Mouse (Mus musculus): ENCODE data around the gene Carm1. TPM values are rescaled to one million over a fixed set of nuclear protein-coding genes. Genes with fewer than 3 reads are reported as not detected.

Gene Carm1
- polyA plus RNA-seq, 1 experiment = 47.7 TPM

- 1% methylated on average over 40 of the region's 45 CpGs for WGBS
- H3K27me3 ChIP-seq (replicated peaks; ENCODE audit: control insufficient read depth, insufficient read depth, low read length) = no peaks in the 10 kb centered on the region
Observed at GRCm38 (mm10) chr9:21615617-21616231, 69.0 kb downstream of the Carm1 start, which contains the start of gene Smarca4. TSS of gene Smarca4 (plus strand) at chr9:21616169.

DNA sequence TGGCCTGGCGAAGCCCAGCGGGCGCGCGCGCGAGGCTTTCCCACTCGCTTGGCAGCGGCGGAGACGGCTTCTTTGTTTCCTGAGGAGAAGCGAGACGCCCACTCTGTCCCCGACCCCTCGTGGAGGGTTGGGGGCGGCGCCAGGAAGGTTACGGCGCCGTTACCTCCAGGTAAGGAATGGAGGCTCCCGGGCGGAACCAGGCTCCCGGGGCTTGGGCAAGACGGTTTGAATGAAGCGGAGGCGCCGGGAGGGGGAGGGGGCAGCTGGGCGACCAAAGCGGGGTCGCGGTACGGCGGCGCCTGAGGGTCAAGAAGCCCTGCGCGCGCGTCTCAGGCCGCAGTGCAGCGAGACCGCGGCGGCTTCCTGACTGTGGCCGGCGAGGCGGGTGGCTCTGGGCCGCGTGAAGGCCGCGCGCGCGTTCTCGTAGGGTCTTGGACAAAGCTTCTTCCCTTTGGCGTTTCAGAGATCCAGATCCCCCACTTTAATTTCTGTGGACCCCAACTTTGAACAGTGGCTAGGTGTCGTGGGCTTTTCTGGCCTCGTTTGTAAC, 69.6 kb downstream of the Carm1 start:
- WGBS = under 1% methylated on average over 57 of the region's 57 CpGs
- H3K27ac ChIP-seq (ENCODE audit: insufficient read depth, low read depth, low read length) = peak overlapping the region; percentile 88
- H3K36me3 ChIP-seq (ENCODE audit: control insufficient read depth, insufficient read depth, low read length) = no peaks in the 10 kb centered on the region
- peaks cover 4% of the 10 kb centered on the region; the same call in 1 of the 2 replicates for H3K4me1 ChIP-seq (ENCODE audit: control insufficient read depth, insufficient read depth, low read length)
- TF ChIP-seq CTCF (conservative IDR thresholded peaks at IDR 0.05; ENCODE audit: insufficient read depth, insufficient read length, low read depth, low read length) (no peak), POLR2A (IDR thresholded peaks at IDR 0.05; ENCODE audit: low read depth, low read length) (peak; percentile 21)
- peak overlapping the region; percentile 94 for H3K4me3 ChIP-seq (ENCODE audit: insufficient read depth, low read depth, low read length)
- DNase-seq = peak; percentile 93
- no peaks in the 10 kb centered on the region for H3K27me3 ChIP-seq (replicated peaks; ENCODE audit: control insufficient read depth, insufficient read depth, low read length)

More at GRCm38 (mm10) chr9:21615617-21616231, 69.0 kb downstream of the Carm1 start, which contains the start of gene Smarca4:
- TF ChIP-seq CTCF (conservative IDR thresholded peaks at IDR 0.05; ENCODE audit: insufficient read depth, insufficient read length, low read depth, low read length) = no peak
- peak; percentile 73 for TF ChIP-seq POLR2A (IDR thresholded peaks at IDR 0.05; ENCODE audit: low read depth, low read length)
- Histone ChIP-seq H3K36me3 (ENCODE audit: control insufficient read depth, insufficient read depth, low read length) (no peaks in the 10 kb centered on the region), H3K27ac (ENCODE audit: insufficient read depth, low read depth, low read length) (peak within 1 kb of the TSS; percentile 88), H3K4me3 (ENCODE audit: insufficient read depth, low read depth, low read length) (peak within 1 kb of the TSS; percentile 95), H3K4me1 (ENCODE audit: control insufficient read depth, insufficient read depth, low read length) (peaks cover 4% of the 10 kb centered on the region; the same call in 1 of the 2 replicates)
- DNase-seq = peak; percentile 100

GRCm38 (mm10) chr9:21617066-21617465, 70.4 kb downstream of the Carm1 start:
- Histone ChIP-seq H3K4me3 (ENCODE audit: insufficient read depth, low read depth, low read length) (peak overlapping the region; percentile 94), H3K27ac (ENCODE audit: insufficient read depth, low read depth, low read length) (peak overlapping the region; percentile 47; the same call in 1 of the 2 replicates), H3K4me1 (ENCODE audit: control insufficient read depth, insufficient read depth, low read length) (peaks cover 4% of the 10 kb centered on the region; the same call in 1 of the 2 replicates), H3K36me3 (ENCODE audit: control insufficient read depth, insufficient read depth, low read length) (no peaks in the 10 kb centered on the region), H3K27me3 (replicated peaks; ENCODE audit: control insufficient read depth, insufficient read depth, low read length) (no peaks in the 10 kb centered on the region)
- TF ChIP-seq CTCF (conservative IDR thresholded peaks at IDR 0.05; ENCODE audit: insufficient read depth, insufficient read length, low read depth, low read length) (no peak), POLR2A (IDR thresholded peaks at IDR 0.05; ENCODE audit: low read depth, low read length) (no peak)
- WGBS = 1% methylated on average over 10 of the region's 10 CpGs
- peak; percentile 22 for DNase-seq

DNA sequence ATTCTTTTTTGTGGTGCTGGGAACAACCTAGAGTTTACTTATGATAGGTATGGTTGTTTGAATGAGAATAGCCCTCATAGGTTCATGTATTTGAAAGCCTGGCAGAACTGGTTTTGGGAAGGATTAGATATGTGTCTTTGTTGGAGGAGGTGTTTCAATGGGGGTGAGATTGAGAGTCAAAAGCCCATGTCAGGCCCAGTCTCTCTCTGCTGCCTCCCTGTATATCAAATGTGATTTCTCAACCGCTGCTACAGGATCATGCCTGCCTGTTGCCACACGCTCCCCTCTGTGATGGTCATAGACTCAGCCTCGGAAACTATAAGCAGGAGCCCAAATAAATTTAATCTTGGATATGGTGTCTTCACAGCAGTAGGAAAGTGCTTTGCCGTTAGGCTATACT, 73.5 kb downstream of the Carm1 start:
- Histone ChIP-seq H3K4me1 (ENCODE audit: control insufficient read depth, insufficient read depth, low read length) (peaks cover 7% of the 10 kb centered on the region; the same call in 1 of the 2 replicates), H3K36me3 (ENCODE audit: control insufficient read depth, insufficient read depth, low read length) (no peaks in the 10 kb centered on the region), H3K27ac (ENCODE audit: insufficient read depth, low read depth, low read length) (no peak overlapping the region), H3K27me3 (replicated peaks; ENCODE audit: control insufficient read depth, insufficient read depth, low read length) (no peaks in the 10 kb centered on the region), H3K4me3 (ENCODE audit: insufficient read depth, low read depth, low read length) (no peak overlapping the region)
- 75% methylated on average over 4 of the region's 4 CpGs for WGBS
- no peak for DNase-seq
- TF ChIP-seq CTCF (conservative IDR thresholded peaks at IDR 0.05; ENCODE audit: insufficient read depth, insufficient read length, low read depth, low read length) = no peak
- no peak for TF ChIP-seq POLR2A (IDR thresholded peaks at IDR 0.05; ENCODE audit: low read depth, low read length)

- H3K27ac ChIP-seq (ENCODE audit: insufficient read depth, low read depth, low read length) = no peak overlapping the region
- no peak for DNase-seq
- H3K27me3 ChIP-seq (replicated peaks; ENCODE audit: control insufficient read depth, insufficient read depth, low read length) = no peaks in the 10 kb centered on the region
- H3K4me3 ChIP-seq (ENCODE audit: insufficient read depth, low read depth, low read length) = no peak overlapping the region
- WGBS = 95% methylated on average over 1 of the region's 1 CpGs
- H3K36me3 ChIP-seq (ENCODE audit: control insufficient read depth, insufficient read depth, low read length) = no peaks in the 10 kb centered on the region
- TF ChIP-seq CTCF (conservative IDR thresholded peaks at IDR 0.05; ENCODE audit: insufficient read depth, insufficient read length, low read depth, low read length) (no peak), POLR2A (IDR thresholded peaks at IDR 0.05; ENCODE audit: low read depth, low read length) (no peak)
- 0 out of 2 replicates have a peak, but pooled peaks cover 3% of the 10 kb centered on the region for H3K4me1 ChIP-seq (ENCODE audit: control insufficient read depth, insufficient read depth, low read length)
Observed at GRCm38 (mm10) chr9:21622676-21623075, 76.0 kb downstream of the Carm1 start.

DNA sequence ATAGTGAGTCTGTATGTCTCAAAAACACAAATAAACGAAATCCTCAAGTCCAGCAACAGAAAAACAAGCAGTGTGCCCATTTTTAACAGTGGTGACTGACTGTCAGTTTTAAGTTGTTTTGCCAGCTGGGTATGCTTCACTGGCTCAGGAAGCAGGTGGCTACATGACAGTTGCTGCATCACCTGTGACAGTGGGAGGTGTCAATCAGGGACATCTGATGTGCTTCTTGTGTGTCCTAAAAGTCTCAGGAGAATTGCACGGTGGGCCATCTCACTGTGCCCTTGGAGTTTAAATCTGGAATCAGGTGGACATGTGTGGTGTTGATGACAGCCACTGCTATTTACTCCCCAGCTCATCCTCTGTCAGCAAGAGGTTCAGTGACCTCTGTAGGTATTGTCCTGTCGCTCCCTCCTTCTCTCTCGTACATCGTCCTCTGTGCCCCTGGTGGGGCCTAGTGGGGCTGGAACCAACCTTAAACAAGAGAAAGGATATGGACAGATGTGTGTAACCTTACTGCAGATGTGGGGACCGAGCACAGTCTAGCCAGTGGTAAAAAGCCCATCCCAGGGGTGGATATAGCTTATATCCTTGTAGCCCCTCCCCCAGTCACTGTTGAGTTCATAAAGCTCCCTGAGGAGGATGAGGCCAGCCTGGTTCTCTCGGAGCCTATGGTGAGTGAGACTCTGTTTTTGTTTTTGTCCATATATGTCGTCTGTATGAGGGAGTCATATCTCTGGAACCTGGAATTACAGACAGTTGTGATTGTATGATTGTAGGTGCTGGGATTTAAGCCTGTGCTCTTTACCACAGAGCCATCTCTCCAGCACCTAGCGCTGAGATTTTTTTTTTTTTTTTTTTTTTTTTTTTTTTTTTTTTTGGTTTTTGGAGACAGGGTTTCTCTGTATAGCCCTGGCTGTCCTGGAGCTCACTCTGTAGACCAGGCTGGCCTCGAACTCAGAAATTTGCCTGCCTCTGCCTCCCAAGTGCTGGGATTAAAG, 78.9 kb downstream of the Carm1 start:
- Histone ChIP-seq H3K36me3 (ENCODE audit: control insufficient read depth, insufficient read depth, low read length) (no peaks in the 10 kb centered on the region), H3K4me1 (ENCODE audit: control insufficient read depth, insufficient read depth, low read length) (0 out of 2 replicates have a peak, but pooled peaks cover 3% of the 10 kb centered on the region), H3K4me3 (ENCODE audit: insufficient read depth, low read depth, low read length) (no peak overlapping the region), H3K27ac (ENCODE audit: insufficient read depth, low read depth, low read length) (no peak overlapping the region), H3K27me3 (replicated peaks; ENCODE audit: control insufficient read depth, insufficient read depth, low read length) (no peaks in the 10 kb centered on the region)
- no peak for DNase-seq
- TF ChIP-seq CTCF (conservative IDR thresholded peaks at IDR 0.05; ENCODE audit: insufficient read depth, insufficient read length, low read depth, low read length) (no peak), POLR2A (IDR thresholded peaks at IDR 0.05; ENCODE audit: low read depth, low read length) (no peak)
- WGBS = 77% methylated on average over 10 of the region's 10 CpGs
